Mouse (Mus musculus) ES-Bruce4 (cell line): ENCODE measurements at regions not wholly inside any gene's neighbourhood (a gene's known extent, or its start where the extent isn't known, plus 50 kb on each side); places are given as distances from the start of the nearest gene placed in this dataset.

Experiments
- CTCF ChIP-seq: IDR thresholded peaks from one replicate; pipeline ENCODE4 v1.8.1; 2011; ENCODE audit warnings: low read depth, low read length
- POLR2A ChIP-seq: IDR thresholded peaks from one replicate; pipeline ENCODE4 v1.8.1; 2011; ENCODE audit warnings: low read length; ENCODE audit not compliant: insufficient read depth

DNA sequence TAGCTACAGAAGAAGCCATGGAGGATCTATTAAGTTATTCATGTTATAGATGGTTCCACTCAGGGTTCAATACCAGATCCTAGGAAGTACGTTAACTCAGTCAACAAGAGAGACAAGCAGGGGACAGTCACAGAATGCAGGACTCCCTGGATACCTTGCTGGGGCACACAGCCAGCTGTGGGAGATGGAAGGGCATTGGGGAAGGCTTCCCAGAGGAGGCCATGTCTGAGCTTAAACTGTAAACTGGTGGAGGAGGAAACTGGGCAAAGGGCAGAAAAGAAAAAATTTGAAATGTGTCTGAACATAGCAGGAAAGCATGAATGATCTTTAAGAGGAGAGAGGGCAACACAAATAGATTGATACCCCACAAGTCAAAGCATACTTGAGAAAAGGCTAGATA is 229.5 kb downstream of the Emx2 start:
- TF ChIP-seq CTCF (no peak), POLR2A (no peak)
